Mouse (Mus musculus) brain, embryonic 18.5 days (tissue): ENCODE results near the gene Gm37240.
"Not testable (repeated sequence)": the region's sequence is repeated elsewhere in the genome, so short reads cannot be mapped to it uniquely, and the experiment has no call there.

ENCODE experiments used
- DNase-seq: peaks from one replicate; pipeline ENCODE4 v3.0.0-alpha.2; 2012; ENCODE audit warnings: low read depth, low spot score

Gene Gm37240

DNA sequence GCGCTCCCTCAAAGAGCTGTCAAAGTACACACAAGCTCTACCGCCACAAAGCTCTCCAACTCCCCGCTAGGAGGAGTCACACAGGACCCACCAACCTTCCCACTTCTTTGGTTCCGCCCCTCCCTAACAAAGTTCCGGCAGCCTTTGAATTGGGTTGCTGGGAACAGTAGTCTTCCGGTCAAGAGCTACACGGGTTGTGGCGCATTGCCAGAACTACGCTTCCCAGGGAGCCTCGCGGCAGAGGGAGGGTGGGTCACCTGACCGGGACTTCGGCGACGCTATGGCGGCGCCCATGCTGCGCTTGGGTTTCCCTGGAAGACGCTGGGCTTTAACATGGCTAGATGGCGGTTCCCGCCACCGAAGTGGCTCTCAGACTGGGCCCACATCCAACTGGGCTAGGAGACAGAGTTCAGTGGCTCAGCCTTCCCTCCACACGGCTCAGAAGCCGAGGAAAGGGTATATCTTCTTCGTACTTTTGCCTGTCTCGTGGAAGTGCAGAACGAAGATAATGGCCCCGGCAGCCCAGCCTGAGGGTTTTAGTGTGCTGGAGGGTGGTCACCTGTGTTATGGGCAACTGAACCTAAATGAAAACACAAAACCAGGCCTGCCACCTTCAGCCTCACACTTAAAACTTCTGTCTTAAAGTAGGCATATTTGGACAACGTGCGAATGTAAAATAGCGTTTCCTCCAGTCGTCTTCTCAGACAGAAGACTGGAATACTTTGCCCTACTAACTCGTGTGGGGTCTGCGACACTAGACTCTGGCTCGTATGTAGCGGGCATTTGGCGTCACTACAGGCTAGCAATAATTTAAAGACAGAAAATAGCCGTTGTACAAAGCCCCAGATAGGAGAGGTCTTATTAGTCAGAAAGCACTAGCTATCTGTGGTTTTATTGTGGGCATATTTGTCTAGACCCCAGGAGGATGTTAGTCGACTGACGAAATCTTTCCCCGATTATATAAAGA is 313.2 kb downstream of the Gm37240 start, which contains the start of gene Gatb:
Gene Gatb (plus strand): TSS at position 256 of the 967 bp plus-strand sequence.
- DNase-seq = peak; percentile 99

DNA sequence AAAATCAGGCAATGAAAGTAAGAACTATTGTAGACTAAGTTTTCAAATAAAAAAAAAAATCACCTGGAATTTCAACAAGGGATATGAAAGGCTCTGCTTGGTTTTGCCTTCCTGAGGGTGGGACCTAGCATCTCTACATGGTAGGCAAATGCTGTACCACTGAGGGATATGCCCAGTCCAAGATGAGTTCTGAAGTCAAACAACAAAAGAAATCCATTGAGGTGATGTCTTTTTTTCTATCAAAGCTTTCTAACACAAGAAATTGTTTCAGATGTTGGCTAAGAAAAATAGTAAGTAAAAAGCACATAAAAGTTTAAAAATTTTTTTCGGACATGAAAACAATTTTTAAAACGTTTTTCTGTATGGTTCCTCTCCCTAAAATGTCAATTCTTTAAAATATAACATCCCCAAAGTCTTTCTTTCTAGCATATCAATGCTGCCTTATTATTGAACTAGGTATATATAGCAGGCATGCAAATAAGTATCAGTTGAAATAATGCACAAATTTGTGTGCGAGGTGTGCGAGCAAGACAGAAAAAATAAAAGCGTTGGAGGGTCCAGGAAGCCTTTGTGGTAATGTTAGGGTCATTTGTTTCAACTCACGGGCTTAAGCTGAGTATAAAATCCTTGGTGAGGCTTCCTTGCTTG is 314.0 kb downstream of the Gm37240 start:
- no peak for DNase-seq

DNA sequence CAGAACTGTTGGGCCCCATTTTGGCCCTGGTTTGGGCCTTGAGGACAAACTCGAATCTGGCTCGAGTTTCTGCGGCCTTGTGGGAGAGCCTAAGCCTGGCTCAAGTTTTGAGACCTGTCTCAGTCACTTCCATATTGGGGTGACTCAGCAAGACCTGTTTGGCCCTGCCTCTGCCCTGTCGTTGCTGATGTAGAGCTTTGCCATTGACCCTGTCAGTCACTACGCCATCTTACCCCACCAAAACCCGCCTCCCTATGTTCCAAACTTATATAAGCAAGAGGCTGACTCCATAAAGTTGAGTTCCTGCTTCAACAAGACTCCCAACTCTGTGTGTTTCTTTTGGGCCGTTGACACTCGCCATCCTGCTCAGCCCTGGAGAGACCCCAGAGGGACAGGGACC is 314.8 kb downstream of the Gm37240 start:
- DNase-seq = not testable (repeated sequence)

DNA sequence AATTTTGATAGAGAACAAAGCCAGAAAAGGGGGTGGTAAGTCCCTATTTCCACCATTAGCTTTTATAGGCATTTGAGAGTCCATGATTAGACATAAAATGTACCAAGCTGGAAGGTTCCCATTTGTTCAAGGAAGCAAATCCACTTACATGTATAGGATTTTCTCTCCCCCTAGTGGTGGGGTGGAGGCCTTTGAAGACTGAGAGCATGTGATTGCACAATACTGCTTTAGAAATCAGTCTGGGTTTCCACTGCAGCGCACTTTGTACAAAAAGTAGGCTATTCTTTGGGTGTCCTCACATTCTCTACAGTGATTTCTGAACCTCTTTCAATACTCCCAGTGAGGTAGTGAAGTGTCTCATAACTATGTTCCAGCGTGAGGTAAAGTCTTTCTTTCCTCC is 316.0 kb downstream of the Gm37240 start:
- no peak for DNase-seq

DNA sequence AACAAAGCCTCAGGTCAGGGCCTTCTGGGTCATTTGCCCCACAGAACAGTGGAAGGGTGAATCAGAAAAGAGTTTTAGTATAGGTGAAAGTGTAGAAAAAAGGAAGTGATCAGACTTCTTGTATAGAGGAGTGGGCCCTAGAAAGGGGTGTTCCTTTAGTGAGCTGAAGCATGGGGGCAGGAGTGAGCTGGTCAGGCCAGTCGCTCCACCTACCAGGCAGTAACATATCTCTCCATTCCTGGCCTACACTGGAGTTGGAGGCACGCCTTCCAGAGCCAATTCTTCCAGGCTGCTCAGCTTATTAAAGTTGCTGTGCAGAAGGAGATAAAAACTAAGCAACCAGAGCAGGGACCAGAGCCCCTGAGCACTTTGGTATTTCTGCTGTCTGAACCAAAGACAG is 322.7 kb downstream of the Gm37240 start:
- no peak for DNase-seq

DNA sequence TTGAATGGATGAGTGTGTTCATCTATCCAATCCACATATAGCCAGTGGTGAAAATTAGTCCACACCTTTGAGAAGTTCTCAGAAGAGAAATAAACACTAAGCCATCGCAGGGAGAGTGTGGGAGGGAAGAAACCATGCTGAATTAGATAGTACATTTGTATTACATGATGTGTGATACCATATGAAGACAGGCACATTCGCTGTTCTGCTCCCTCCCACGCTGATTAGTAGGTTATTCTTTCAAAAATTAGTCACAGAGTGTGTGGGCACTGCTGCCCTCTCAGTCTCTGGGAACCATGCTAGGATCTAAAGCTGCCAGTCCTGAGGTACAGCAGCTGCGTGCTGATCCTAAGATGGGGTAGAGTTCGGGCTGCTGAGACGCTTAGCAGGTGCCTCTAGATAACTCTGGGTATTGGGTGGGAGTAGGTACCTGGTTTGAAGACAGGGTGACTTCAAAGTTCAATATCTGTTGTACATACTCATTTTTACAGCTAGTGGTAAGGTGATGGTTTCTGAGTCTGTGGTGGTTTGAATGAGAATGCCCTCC is 333.5 kb downstream of the Gm37240 start:
- DNase-seq = no peak

DNA sequence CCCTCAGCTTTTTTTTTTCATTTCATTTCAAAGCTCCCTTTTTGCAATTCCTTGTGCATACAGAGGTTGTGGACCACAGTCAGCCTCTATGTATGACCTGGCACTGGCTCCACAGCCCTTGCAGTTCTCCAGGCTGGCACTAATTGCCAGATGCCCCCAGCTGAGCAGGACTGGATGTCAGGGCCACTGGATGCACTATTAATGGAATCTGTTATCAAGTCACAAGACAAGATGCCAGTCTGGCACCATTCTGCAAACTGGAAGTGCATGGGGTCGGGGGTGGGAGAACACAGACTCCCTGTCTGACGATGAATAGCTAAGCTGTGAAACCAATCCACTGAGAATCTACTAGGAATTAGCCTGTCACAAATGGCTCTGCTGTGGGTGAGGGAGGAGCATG is 336.0 kb downstream of the Gm37240 start:
- no peak for DNase-seq

DNA sequence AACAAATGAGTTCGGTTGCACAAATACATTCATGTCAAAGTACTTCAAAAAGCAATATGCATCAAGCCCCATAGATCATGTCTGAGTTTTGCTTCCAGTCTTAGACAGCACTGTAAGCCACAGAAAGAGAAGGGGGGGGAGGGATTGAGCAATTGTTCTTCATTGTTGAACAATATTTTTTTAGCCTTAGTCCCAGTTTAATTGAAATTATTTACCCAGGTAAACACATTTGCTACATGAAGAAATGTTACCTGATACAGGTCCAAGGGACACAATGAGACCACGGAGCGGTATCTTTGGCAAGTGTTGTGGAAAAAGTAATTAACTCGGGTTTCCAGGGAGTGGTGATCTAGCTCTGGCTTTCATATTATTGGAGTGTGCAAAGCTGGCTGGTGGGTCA is 337.0 kb downstream of the Gm37240 start:
- no peak for DNase-seq

DNA sequence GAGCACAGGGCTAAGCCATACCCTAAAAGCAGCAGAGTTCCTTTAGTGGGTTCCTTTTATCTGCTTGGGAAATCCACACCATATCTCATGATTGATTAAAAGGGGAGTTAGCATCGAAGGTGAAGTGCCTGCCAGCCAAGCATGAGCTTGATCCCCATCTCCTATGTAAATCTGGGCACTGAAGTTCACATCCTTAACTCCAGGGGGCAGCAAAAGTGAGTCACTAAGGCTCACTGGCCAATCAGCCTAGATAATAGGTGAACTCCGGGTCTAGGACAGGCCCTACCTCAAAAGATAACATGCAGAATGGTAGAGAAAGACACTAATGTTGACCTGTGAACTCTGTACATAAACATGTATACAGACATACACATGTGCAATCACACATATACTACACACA is 343.7 kb downstream of the Gm37240 start:
- DNase-seq = no peak

DNA sequence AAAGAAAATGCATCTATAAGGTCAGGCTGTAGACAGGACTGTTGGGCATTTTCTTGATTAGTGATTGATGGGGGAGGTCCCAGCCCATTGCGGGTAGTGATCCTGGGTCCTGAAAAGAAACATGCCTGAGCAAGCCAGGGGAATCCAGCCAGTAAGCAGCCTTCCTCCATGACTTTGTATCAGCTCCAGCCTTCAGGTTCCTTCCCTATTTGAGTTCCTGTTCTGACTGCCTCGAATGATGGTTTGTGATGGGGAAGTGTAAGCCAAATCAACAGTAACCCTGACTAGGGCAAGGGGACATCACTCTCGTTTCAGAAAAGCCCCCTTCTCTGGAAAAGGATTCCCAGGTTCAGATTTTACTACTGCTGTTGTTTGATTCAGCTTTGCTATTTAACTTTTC is 344.6 kb downstream of the Gm37240 start:
- DNase-seq = no peak

DNA sequence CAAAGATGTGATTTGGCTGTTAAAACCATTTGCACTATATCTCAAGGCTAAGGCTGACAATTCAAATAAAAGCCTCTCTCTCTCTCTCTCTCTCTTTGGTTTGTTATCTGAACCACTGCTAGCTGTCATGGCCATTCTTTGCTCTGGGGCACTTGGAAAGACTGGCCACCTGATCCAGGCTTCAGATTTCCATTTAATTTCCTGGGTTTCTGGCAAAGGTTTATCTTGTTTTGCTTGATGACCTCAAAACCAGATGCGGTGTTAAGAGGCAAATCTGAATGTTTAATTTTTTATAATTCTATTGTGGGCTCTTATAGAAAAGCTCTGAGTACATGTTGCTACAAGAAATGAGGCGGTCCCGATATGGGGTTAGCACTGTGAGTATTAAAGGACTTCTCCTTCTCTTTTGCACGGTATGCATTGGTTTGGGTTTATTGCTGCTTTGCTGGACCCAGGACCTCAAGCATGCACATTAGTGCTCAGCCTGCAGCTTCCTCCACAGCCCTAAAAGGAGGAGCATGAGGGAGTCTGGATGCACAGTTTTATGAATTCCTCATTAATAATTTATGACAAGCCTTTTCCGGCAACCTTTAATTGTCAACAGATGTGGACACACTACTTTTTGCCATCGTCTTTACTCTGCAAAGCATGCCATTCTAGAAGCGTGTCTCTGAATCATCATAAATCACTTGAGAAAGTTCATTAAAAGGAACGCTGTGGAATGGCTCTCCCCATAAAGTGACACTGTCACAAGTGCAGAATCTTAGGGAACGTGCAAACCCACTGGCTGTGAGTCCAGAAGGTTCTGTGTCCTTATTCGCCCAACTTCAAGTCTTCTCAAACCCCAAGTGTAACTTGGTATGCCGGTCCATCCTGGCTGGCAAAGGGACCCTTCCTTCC is 351.4 kb downstream of the Gm37240 start:
- no peak for DNase-seq

DNA sequence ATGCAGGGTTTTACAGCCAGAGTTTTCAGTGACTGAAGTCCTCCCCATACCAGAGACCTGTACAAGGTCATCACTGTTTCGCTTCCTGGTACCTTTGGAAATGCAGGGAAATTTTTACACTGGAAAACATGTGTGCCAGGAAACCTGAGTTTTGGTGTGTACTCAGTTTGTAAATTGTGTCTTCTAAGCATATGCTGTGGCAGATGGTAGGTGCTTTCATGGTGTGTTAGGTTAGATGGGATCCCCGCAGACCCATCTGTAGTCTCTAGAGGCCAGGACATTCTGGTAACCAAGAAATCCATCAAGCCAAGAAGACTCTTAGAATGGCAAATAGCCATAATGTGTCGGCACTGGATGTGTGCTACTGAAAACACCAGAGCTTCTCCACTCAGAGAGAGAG is 352.3 kb downstream of the Gm37240 start:
- no peak for DNase-seq

DNA sequence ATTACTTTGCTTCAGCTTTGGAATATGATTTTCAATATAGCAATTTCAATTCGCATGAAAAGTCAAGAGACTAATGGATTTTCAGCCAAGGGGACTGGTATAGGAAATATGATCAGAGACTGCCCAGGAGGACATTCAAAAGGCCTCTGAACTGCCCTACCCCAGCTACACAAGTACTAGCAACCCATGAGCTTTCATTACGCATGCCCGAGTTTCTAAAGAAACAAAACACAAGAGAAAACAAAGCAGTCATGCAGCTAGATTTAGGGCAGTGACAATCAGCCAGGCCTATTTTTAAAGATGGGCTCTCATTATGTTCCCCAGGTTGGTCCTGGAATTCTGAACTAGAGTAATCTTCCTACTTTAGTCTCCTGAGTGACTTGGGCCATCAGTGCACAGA is 354.9 kb downstream of the Gm37240 start:
- DNase-seq = no peak

DNA sequence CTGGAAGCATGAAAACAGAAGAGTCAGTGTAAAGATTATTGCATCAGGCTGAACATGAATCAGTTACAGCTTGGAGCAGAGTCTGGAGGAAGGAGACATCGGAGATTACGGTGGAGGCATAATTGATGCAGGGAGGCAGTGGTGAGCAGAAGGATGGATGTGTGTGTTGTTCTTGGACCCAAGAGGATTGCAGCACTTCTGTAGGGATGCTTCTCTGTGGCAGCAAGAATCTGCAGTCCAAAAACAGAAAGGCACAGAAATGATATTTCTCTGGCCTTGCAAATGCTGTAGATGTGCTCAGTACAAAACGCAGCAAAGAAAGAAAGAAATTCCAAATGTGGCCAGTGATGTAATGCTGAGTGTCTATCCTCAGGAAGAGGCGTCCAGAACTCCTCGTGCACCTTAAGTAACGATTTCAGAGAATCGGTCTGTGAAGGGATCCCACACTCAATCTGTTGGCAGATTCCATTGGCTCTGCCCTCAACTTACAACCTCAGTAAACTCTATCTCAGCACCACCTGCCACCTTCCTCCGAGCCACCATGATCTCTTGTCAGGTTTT is 356.6 kb downstream of the Gm37240 start:
- DNase-seq = no peak

DNA sequence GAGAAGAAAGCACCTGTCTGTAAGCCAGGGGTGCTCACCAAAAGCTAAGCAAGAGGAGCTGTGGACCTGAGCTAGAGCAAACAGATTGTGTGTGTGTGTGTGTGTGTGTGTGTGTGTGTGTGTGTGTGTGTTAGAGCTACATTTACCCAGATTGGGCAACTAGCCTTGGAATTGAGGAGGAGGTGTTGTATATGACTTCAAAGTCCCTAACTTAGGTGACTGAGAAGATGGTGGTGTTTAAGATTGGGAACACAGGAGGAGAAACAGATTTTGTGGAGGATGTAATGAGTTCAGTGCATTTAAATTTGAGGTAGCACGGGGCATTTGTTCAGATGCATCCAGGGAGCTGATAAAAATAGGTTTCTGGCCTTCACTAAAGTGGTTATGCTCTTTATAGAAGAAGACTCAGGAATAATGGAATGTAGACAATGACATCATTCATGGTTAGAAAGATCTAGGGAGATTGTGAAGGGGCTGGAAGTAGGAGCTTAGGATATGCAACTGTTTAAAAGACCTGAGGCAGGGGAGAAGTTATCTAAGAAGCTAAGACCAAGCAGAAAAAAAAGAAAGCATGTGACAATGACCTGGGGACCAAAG is 365.9 kb downstream of the Gm37240 start:
- DNase-seq = no peak

DNA sequence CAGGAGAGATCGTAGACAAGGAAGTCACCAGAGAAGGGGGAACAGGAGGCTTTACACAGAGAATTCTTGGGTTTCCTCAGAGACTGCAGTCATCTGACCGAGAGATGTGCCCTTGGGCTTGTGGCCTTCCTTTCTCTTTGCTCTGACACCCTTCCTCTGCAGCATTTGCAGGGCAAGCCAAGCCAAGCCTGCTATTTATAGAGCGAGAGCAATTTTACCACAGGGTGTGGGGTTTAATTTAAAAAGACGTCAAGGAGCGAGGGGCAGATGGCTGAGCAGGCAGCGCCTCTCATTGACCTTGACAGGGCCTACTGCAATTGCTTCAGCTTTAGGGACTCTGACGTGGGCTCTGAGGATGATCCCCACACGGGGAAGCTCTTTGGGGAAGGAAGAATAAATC is 368.6 kb downstream of the Gm37240 start:
- DNase-seq = no peak

DNA sequence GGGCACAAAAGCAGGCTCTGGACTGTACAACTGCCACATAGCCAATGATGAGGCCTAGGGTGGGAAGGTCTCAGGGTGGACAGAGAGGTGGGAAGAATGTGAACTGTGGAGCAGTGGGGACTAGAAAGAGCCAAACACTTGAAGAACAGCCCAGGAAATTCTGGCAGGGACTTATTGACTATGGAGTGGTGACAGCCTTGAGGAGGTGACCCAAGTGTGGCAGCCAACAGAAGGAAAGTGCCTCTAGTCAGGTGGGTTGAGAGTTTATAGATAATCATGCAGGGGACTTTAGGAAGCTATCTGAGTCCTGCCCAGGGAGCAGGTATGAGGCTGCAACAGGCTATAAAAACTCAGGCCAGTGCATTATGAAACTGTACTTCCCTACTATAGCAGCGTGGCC is 369.2 kb downstream of the Gm37240 start:
- no peak for DNase-seq

DNA sequence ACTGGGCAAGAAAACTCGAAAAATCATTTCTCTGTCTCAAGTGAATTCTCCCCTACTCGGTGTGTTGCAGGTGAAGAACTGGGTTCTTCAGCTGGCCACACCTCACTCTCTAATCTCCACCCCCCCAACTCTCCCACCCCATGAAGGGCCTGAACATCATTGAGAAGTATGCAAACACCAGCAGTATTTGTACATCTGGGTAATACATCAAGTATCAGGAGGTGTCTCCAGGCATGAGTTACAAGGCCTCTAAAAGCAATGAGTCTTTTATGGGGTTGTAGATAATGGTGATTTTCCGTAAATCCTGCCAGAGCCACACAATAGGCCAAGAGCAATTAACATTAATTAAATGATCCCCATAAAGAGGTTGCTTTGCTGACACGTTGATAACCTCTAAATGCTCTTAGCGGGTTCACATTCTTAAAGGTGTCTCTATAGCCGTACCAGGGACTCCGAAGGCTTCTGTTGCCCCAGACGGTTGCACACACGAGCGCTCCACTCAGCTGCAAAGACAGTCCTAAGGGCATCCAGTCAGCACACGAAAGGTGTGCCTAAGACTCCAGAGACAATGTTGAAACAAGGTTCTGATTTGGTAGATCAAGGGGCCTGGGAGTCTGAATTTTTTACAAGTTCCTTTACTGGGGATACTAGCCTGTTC is 370.4 kb downstream of the Gm37240 start:
- no peak for DNase-seq

DNA sequence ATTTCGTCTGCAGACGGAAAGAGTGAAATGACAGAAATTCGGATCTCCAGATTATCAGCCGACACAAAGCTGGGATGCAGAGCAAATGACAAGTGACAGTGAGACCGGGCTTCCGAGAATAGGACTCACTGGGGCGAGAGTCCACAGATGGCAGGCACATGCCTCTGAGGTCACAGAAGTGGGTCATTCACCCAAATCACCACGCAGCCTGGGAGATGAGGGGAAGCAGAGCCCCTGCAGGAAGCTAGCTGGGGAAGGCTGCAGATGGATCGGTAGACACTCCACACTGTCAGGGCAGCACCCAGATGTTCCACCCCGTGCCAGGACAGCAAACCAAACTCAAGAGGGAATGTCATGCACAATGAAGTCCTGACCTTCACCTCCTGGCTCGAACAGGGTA is 372.6 kb downstream of the Gm37240 start:
- DNase-seq = no peak

DNA sequence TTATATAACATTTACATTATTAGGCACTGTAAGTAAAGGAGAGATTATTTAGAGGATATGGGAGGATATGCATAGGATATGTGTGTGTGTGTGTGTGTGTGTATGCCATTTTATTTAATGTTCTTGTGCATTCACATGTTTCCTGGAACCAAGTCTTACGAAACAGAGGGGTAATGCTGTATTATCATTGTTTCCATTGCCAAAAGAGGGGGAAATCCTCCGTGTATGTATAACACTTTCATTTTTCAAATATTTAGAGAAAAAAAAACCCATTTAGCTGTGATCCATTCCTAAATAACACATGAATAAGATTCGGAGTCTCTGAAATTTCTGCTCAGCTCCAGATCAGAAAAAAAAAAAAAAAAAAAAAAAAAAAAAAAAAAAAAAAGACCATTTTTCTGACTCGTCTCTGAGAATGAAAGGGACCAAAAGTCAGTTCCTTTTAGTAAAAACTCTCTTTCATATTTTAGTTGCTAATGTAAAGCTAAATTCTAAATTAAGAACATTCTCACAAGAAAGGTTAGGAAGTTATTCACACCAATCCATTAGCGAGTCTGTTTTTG is 378.5 kb downstream of the Gm37240 start:
- DNase-seq = no peak
